Mouse (Mus musculus) megakaryocyte, adult 5-6 weeks (primary cell): ENCODE results near the gene Gm11992. TPM values are rescaled to one million over a fixed set of nuclear protein-coding genes. Genes with fewer than 3 reads are reported as not detected.

Source experiments
- ATAC-seq: 2 replicates; pipeline ENCODE4 v1.8.0; 2016; ENCODE audit warnings: mild to moderate bottlenecking, inconsistent platforms; ENCODE audit not compliant: poor library complexity, severe bottlenecking
- total RNA-seq, 2 experiments: library from RNA; stranded (forward) in 1 of 2; stranded (reverse) in 1 of 2; fragments of 153-499, 151-499 nt in 1 of 2; fragments of 221-1000, 200-1000 nt in 1 of 2; gene quantifications; 2 replicates each; pipeline versions ENCODE4 v1.2.3 to v1.2.4; 2015 to 2017

The Gm11992 gene
- total RNA-seq, 2 experiments from 2014 or later: 0.29 to 0.49 TPM

DNA sequence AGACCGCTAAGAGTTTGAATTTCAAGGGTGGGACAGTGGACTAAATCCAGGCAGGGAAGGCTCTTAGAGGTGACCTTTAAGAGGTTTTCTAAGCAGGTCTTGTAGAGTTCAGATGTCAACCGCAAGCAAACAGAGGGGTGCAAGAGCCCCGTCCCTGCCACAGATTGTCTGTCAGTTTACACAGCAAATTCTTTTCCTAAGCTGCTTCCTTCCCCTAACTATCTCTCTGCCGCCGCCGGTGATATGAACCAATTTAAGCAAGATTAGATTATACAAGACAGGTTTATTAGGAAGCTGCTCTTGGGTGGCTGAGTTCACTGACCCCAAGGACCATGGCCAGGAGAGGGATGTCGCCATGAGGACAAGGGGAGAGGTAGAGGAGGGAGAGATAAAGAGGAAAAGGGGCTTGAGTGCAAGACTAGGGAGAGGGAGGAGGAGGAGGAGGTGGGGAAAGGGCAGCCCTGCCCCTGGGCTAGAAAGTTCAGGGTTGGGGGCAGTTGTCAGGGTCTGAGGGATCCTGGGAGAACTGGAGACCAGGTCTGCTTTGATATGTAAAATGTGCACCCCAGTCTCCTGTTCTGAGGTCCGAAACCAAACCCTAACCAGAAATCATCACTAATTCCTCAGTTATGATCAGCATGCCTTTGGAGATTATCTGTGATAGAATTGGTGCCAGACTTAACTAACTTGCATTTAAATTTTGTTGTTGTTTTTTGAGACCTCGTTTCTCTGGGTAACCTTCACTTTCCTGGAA lies 67.2 kb downstream of the Gm11992 start:
- no peak for ATAC-seq

GRCm38 (mm10) chr11:9116121-9116520 lies 67.7 kb downstream of the Gm11992 start:
- no peak for ATAC-seq

- no peak for ATAC-seq
These were observed 68.5 kb downstream of the Gm11992 start for GRCm38 (mm10) chr11:9116916-9117315.

DNA sequence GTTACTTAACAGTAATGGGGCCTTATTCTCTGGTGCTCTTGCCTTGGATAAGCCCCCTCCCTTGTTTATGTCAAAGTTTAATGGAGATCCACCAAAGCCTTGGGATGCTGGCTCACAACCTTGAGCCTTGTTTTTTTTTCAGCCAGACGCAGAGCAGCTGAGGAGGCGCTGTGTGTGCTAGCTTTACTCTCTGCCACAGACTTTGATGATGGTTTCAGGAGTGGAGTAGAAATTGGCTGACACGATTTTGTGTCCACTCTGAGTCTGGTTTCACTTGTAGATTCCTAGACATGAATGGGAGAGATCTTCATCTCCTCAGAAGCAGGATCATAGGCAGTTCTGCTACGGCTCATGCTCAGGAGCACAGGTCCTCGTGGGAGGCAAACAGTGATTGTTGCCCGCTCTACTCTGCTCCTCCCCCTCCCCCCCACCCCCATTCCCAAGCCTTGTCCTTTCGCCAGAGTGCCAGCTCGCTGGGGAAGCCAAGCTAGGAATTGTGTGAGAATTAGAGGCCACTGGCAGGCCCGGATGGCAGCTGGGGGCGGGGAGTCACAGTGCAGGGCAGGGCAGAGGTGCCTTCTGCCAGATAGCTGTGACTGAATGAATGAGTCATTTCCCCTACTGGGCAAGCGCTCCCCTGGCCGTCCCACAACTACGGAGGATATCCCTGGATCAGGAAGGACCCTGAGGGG lies 69.1 kb downstream of the Gm11992 start:
- ATAC-seq: peak; percentile 76

DNA sequence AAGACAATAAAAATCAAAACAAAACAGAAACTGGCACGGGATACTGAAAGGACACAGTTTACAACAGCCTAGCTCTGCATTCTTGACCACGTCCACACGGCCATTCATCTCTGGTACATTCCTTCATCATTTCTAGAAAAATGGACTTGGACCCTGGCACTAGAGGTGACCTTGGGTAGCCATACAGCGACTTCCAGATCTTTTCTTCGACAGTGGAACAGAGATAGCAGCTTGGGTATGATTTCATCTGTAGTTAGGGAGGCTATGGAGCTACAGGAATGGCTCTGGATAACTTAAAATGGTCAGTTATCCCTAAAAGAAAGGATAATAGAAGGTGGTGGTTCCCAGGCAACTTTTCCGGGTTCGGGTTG lies 69.6 kb downstream of the Gm11992 start, which contains the start of gene Upp1:
Gene Upp1 (plus strand): TSS at position 54 of the 371 bp plus-strand sequence.
- ATAC-seq: no peak

DNA sequence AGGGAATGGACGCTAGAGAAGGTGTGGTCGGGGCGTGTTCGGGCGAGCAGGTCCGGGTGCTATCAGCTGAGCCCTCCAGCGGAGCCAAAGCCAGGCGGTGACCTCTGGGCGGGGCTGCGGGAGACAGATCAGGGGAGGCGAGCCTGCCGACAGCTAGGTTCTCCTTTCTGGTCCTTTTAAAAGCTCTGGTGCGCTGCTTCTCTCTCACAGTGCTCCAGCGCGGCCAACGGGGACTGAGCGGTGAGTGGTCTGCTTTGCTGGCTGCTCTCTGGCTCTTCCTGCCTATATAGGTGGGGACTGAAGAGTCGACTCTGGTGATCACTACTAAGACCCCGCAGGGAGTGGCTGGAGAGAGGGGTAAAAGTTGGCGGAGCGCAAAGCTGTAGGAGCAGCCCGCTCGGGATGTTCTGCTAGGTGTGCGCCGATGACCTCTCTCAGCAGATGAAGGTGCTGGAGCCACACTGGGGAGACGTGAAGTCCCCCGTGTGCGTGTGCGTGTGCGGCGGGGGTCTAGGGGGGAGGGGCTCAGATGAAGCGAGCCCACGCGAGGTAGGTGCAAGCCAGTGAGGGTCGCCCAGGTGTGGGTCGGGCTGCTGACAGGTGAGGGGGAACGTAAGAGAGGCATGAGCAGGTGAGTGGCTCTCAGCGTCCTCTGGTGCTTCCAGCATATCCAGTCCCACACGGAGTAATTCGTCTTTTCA lies 70.2 kb downstream of the Gm11992 start:
- ATAC-seq: peak; percentile 90

Other genes starting within 250 kb of the Gm11992 start
- not detected in 2 replicates for gene Pkd1l1, start 75.3 kb upstream of the Gm11992 start, total RNA-seq (2015)
- gene Pkd1l1, start 75.3 kb upstream of the Gm11992 start, total RNA-seq (2017): 0.04 TPM in 1 of 2 replicates, not detected in the other
- 8.7 and 14.4 TPM in 2 replicates for gene Hus1, start 37.4 kb upstream of the Gm11992 start, total RNA-seq (2015)
- 8.4 and 8.7 TPM in 2 replicates for gene Hus1, start 37.4 kb upstream of the Gm11992 start, total RNA-seq (2017)
- not detected in 2 replicates for gene Sun3, start 397 bp downstream of the Gm11992 start, total RNA-seq (2015)
- not detected in 2 replicates for gene Sun3, start 397 bp downstream of the Gm11992 start, total RNA-seq (2017)
- gene Upp1, start 69.5 kb downstream of the Gm11992 start, total RNA-seq (2015): 2.4 and 3.0 TPM in 2 replicates
- gene Upp1, start 69.5 kb downstream of the Gm11992 start, total RNA-seq (2017): 3.8 and 4.5 TPM in 2 replicates
- 14.7 and 18.4 TPM in 2 replicates for gene Abca13, start 143.3 kb downstream of the Gm11992 start, total RNA-seq (2015)
- 13.4 and 19.0 TPM in 2 replicates for gene Abca13, start 143.3 kb downstream of the Gm11992 start, total RNA-seq (2017)